Mouse (Mus musculus): ENCODE results near the gene Mylk3.

DNA sequence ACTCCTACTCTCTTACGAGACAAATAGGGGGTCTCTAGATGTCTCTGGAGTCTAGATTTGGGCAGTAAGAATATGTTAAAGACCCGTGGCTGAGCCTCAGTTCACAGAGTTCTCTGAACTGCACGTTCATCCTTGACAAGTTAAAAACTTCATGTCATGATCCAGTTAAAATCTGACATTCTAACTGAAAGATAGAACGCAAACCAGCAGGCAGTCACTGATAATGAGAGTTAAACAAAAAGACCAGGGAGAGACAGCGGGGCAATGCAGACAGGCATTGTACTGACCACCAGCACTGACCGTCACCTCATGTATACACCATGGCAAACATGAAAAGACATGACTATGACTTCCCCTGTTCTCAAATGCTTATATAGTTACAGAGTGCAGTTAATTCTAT lies 22.7 kb downstream of the Mylk3 start:
- TF ChIP-seq CTCF (IDR thresholded peaks at IDR 0.05; ENCODE audit: insufficient read depth, low read depth, low read length) (no peak), POLR2A (IDR thresholded peaks at IDR 0.05; ENCODE audit: insufficient read depth, low read depth, low read length) (no peak)
